Mouse (Mus musculus) hematopoietic stem cell, adult 5-6 weeks (primary cell): ENCODE results near the gene Nup37. TPM values are rescaled to one million over a fixed set of nuclear protein-coding genes. Genes with fewer than 3 reads are reported as not detected.

ENCODE experiments used
- ATAC-seq, 2 experiments: fragments of 125-278 bp in 1 of 2; replicated peaks in 1 of 2; 2 replicates each; pipeline ENCODE4 v1.8.0; 2016 to 2017; ENCODE audit warnings: inconsistent platforms in 2 of 2, mild to moderate bottlenecking in 2 of 2, moderate number of reproducible peaks in 2 of 2, low read depth in 1 of 2, moderate TSS enrichment in 1 of 2; ENCODE audit not compliant: low FRiP score in 2 of 2, poor library complexity in 2 of 2, severe bottlenecking in 2 of 2, insufficient read depth in 1 of 2, low TSS enrichment in 1 of 2
- total RNA-seq: library from RNA; stranded (forward); fragments of 172-1452, 232-1000 nt; gene quantifications from 2 replicates; pipeline ENCODE4 v1.2.3, GENCODE M21; 2017

Gene Nup37
- total RNA-seq, 1 experiment from 2014 or later, result 41.5 TPM

DNA sequence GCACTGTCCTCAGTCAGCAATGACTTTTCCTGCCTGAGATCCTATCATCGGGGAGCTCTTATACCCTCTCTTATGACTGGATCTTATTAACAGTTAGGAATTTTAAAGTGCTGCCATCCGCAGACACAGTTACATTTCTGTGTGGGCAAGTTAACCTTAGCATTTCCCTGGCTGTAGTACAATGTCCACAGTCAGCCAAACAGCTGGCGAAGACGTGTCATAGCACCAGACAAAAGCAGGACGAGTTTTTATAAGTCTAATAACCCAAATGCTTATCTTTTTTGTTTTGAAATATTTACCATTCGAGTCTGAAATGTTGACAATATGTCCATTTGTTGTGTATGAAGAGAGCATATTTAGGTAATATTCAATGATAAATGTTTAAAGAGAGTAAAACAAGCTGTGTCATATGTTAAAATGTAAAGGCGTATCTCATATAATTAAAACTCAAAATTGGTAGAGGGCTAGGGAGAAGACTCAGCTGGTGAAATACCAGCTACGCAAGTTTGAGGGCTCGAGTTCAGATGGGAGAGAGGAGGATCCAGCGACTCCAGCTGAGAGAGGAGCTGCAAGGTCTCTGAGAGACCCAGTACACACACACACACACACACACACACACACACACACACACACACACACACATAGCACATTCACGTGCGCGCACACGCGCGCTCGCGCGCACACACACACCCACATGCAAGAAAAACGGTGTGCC is 68.2 kb downstream of the Nup37 start:
- ATAC-seq, result no peak

GRCm38 (mm10) chr10:88218161-88218560 is 71.4 kb downstream of the Nup37 start:
- ATAC-seq, result no peak

- no peak for ATAC-seq
Measured at GRCm38 (mm10) chr10:88221718-88222117, 74.9 kb downstream of the Nup37 start.

DNA sequence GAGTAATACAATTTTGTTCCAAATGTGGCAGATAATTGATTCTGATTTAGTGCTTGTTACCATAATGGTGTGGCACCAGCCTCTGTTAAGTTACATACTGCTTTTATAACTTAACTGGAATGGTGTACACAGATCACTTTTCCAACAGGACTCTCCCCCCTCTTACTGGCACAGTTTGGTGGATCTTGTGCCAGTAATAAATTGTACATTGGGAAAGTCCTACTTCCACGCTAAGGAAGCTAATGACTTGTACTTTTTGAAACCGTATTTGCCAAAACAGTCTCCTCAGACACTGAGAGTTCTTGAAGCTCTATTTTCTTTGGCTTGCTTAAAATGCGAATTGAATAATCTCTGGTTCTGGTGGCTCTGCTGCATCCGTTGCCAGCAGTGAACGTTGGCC is 78.6 kb downstream of the Nup37 start:
- no peak for ATAC-seq

GRCm38 (mm10) chr10:88227962-88228361 is 81.2 kb downstream of the Nup37 start:
- ATAC-seq, result no peak

Other genes with a start within 250 kb of the Nup37 start
- gene Pmch, start 55.9 kb upstream of the Nup37 start, total RNA-seq, result not detected in 2 replicates
- 13.7 and 24.8 TPM in 2 replicates for gene Parpbp, start 51 bp upstream of the Nup37 start, total RNA-seq
- 59.0 and 64.4 TPM in 2 replicates for gene Washc3, start 54.1 kb downstream of the Nup37 start, total RNA-seq
- gene Dram1, start 232.1 kb downstream of the Nup37 start, total RNA-seq, result 1.5 and 7.1 TPM in 2 replicates
- gene Gnptab, start 232.1 kb downstream of the Nup37 start, total RNA-seq, result 55.6 and 65.2 TPM in 2 replicates